Mouse (Mus musculus) adrenal gland, postnatal 14 days (tissue): ENCODE measurements at regions not wholly inside any gene's neighbourhood (a gene's known extent, or its start where the extent isn't known, plus 50 kb on each side); places are given as distances from the start of the nearest gene placed in this dataset.

ENCODE experiments used
- DNase-seq: peaks from one replicate; pipeline ENCODE4 v3.0.0; 2021; ENCODE audit warnings: mixed read lengths

DNA sequence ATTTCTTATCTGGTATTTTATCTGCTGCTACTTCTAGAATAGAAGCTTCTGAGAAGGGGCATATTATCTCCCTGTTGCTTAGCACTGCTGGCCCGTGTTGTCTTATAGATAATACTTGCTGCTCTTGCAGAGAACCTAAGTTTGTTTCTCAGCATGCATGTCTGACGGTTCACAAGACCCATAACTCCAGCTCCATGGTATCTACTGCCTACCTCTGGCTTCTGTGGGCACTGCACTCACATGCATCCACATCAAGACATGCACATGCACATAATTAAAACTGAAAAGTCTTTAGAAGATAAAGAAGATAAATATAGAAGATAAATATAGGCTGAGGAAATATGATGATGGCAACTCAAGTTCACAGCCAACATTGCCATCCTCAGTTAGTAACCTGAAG, 667.8 kb upstream of the Tmem132c start:
- no peak for DNase-seq

DNA sequence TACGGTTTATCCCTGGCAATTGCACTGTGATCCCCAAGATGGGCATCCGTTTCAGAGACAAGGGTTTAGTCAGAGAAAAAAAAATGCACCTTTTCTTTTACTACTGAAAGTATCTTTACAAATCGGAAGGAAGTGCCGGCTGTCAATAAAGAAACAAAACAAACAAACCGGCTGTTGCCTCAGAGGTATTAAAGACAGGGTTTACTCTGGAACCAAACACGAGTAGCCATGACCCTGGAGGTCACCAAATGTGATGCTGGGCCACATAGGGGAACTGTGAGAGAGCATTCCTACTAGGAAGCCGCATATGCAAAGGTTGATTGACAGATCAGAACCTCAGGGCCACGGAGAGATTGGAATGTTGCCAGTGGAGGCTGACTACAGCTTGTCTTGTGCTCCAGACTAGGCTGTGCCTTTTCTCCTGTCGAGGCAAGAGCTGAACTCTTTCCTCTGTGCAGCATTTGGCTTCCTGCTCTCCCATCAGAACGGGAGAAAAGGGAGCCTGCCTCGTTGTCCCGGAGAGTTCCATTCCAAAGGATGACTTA, 643.8 kb upstream of the Tmem132c start:
- DNase-seq = no peak

- DNase-seq = no peak
These were observed 642.0 kb upstream of the Tmem132c start for GRCm38 (mm10) chr5:126599561-126599960.

DNA sequence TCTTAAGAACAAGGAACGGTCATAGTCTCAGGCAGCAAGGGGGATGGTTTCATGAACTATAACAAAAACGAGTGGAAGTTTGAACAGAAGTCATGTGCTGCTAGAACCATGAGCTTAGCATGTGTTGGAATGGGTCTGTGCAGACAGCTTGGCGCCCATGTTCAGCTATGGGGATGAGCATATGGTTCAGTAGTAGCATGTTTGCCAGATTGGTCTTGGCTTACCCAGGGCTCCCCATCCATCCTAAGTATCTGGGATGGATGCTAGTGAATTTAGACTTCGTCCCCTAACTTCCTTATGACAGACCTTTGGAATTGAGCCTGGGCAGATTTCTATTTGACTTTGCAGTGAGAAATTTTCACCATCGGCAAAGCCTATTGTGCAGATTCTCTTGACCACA, 634.9 kb upstream of the Tmem132c start:
- no peak for DNase-seq

GRCm38 (mm10) chr5:126612571-126612970, 629.0 kb upstream of the Tmem132c start:
- DNase-seq = no peak

- no peak for DNase-seq
These were observed 619.1 kb upstream of the Tmem132c start for GRCm38 (mm10) chr5:126622551-126622950.

- DNase-seq = peak; percentile 38
These were observed 618.4 kb upstream of the Tmem132c start for GRCm38 (mm10) chr5:126623205-126623604.

GRCm38 (mm10) chr5:126629826-126630225, 611.8 kb upstream of the Tmem132c start:
- DNase-seq = no peak

- DNase-seq = no peak
These were observed 591.2 kb upstream of the Tmem132c start for GRCm38 (mm10) chr5:126650415-126650814.

DNA sequence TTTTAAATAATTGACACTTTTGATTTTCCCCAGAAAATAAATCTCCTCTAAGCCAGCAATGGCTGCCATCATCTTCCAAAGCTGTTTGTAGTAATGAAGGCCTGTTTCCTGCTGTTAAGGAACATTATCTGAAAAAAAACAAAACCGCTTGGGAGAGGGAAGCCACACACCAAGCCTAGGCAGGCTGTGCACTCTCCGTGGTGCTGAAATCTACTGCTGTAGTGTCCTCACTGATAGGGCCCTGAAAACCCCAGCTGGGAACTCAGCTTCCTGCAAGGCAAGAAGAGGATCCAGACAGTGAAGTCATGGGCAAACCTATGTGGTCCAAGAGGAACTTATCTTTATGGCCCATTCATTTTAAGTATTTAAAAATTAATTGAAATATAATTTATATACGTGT, 590.2 kb upstream of the Tmem132c start:
- DNase-seq = peak; percentile 73

DNA sequence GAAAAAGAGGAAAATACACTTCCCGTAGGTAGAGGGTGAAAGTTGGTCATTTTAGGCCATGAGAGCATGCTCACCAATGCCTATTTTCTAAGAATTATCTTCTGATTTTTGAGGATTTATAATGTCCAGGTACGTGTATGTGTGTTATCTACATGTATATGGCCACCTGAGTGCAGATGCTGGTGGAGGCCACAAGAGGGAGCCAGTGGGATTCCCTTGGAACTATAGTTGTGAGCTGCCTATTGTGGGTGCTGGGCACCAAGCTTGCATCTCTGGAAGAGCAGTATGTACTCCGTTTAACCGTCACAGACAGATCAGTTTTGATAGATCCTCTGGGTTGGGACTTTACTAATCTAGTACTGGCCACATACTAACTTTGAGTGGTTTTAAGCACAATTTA, 579.0 kb upstream of the Tmem132c start:
- DNase-seq = no peak

DNA sequence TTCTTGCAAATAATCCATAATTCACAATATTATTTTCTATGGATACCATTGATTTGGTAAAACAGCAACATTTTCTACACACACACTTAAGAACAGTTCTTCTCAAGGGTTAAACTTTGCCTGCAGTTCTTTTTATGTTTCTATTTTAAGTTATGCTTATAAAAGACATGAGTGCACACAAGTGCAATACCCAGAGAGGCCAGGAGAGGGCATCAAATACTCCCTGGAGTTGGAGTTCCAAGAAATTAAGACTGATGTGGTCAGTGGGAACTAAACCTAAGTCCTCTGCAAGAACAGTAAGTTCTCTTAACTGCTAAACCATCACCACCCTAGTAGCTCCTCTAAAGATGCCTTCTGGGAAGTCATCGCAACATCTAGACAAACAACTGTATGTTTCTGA, 570.5 kb upstream of the Tmem132c start:
- DNase-seq = peak; percentile 54

GRCm38 (mm10) chr5:126680262-126680661, 561.3 kb upstream of the Tmem132c start:
- no peak for DNase-seq

DNA sequence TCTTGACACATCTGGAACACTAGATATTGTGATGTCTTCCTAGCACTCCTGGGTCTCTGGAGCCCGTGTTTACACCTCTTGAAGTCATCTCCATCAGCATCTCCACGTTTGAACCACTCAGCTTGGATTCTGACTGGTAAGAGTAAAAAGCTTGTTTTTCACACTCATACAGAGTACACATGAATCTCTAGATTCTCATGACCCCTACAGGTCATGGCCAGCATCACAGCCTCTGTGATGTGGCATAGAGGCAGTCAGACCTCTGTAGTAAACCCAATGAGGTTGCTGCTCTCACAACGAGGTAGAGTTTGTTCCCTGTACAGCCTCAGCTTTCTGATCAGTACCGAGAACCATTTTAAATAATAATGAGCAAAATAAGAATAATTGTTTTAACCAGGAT, 542.3 kb upstream of the Tmem132c start:
- DNase-seq = no peak

GRCm38 (mm10) chr5:126703516-126704282, 537.9 kb upstream of the Tmem132c start:
- DNase-seq = no peak

GRCm38 (mm10) chr5:126705871-126706270, 535.7 kb upstream of the Tmem132c start:
- DNase-seq = no peak

GRCm38 (mm10) chr5:126706701-126707100, 534.9 kb upstream of the Tmem132c start:
- DNase-seq = no peak

- DNase-seq = no peak
These were observed 526.9 kb upstream of the Tmem132c start for GRCm38 (mm10) chr5:126714672-126715071.

- no peak for DNase-seq
These were observed 523.2 kb upstream of the Tmem132c start for GRCm38 (mm10) chr5:126718421-126718820.

DNA sequence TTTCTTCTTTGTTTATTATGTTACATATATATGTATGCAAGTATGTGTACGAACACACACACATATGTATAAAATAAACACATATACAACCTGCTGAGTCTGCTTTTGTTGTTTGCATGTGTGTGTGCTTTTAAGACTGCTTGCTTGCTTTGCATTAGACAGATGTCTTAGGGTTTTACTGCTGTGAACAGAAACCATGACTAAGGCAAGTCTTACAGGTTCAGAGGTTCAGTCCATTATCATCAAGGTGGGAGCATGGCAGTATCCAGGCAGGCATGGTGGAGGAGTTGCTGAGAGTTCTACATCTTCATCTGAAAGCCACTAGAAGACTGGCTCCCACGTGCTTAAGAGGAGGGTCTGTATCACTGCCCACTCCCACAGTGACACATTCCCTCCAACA, 520.3 kb upstream of the Tmem132c start:
- DNase-seq = no peak

GRCm38 (mm10) chr5:126723304-126724295, 518.0 kb upstream of the Tmem132c start:
- no peak for DNase-seq

DNA sequence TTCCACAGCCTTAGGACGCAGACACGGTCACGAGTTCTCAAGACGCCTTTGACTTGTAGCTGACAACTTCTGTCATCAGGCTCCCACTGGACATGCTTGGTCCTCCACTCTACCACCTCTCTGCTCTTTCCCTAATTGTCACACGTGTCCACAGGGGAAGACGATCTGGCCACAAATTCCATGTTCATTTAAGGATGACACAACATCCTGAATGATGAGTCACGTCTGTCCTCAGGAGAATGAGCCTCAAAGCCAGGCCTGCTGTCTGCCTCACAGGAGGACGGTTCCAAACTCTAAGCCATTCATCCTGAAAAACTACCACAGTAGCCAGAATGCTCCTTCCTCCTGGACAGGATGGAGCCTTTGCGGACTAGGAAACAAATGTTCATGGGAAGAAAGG, 517.3 kb upstream of the Tmem132c start:
- peak; percentile 8 for DNase-seq

GRCm38 (mm10) chr5:126733470-126733869, 508.1 kb upstream of the Tmem132c start:
- DNase-seq = peak; percentile 80
